Mouse (Mus musculus) heart, postnatal 36 days (tissue): ENCODE measurements around the gene Myo1d. TPM values are rescaled to one million over a fixed set of nuclear protein-coding genes. Genes with fewer than 3 reads are reported as not detected.
A peak's percentile ranks its signal among the peaks of the same experiment; 100 is the strongest.

Experiments
- DNase-seq, 2 experiments: peaks; one replicate each; pipeline ENCODE4 v3.0.0; 2021 to 2022
- intact Hi-C: fragments of 180-260 bp; cut with DNase I; formaldehyde crosslinking; loops from one replicate; pipeline ENCODE4 v1.15.1; 2025
- total RNA-seq, 2 experiments: library from RNA; stranded (reverse); gene quantifications; 2 replicates each; pipeline ENCODE4 v1.2.3; 2021

Myo1d gene
- total RNA-seq, 2 experiments from 2014 or later: 9.4 to 10.2 TPM

DNA sequence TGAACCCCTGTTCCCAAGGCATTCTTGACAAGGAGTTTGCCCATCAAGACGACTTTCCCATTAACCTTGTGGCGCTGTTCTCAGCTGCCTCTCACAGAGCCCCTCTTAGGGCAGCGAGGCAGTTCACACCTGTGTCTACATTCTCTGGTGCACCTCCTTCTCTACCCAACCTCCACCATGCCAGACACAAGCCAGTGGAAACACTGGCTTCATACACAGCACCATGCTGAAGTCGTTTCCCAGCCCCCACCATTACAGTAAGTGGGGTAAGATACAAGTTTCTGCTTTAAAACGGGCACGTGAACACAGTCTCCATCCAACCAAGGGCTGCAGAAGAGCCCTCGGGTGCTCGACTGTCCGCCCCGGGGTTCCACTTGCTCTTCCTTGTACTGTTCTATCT, 269.7 kb downstream of the Myo1d start:
- DNase-seq: no peak
- intact Hi-C loops: no loop called here

DNA sequence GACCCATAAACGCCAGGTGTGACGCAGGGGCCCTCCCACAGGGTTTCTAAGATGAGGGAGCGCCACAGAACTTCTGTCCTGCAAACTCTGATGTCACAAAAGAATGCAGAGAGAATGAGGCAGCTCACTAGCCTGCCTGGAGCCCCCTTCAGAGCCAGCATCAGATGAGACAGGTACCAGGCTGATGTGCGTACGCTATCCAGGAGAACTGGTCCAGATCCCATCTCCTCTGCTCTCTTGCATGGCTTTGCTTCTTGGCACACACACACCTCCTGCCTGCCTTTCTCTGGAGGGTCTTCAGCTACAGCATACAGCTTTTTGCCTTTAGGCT, 270.7 kb downstream of the Myo1d start:
- intact Hi-C loops: no loop called here
- no peak for DNase-seq

DNA sequence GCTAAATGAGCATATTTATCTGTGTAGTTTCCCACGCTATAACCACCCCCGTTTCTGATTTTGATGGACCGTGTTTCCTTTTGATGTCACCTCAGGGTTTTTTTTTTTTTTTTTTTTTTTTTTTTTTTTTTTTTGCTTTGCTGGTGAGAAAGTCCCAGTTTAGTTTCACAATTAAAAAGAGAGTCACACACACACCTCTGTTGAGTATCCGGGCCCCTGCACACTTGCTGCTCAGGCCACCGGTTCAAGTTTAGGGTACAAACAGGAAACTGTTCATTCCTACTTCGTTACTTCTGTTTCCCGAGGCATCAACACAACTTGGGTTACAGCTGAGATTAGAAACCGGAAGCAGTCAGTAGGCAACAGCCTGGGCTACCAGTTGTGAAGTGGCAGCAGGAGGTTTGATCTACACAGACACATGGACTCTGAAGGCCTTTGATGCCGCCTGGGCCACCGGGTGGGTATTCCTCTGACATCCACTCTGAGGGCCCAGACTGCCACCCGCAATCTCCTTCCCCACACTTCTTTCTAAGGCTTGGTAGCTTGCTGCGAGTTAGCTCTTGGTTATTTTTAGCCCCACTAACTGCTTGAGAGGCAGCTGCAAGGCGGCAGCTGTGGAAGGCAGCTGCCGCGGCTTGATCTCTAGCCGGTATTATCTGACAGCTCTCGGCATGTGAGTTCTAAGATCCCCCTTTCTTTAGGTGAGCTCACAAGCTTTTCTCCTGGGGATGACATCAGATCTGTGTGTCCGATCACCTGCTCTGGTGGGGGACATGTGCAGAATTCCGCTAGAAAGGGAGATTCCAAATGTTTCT, 271.3 kb downstream of the Myo1d start:
- DNase-seq: peak; percentile 32 to 34
- intact Hi-C loops: no loop called here

DNA sequence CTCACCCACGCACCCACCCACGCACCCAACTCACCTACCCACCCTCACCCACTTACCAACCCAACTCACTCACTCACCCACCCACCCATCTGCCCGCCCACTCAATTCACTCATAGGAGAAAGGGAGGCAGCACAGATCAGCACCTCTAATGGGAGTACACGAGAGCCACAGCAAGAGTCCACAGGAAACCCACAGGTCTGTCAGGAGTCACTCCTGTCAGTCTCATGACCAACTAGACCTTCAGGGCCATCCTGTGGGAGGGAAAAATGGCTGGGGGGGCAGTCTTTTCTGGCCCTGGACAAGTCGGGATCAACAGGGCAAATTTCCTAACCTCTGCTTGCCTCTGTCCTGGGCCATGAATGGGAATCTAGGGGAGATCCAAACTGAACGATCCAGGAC, 272.0 kb downstream of the Myo1d start:
- intact Hi-C loops: no loop called here
- no peak for DNase-seq

DNA sequence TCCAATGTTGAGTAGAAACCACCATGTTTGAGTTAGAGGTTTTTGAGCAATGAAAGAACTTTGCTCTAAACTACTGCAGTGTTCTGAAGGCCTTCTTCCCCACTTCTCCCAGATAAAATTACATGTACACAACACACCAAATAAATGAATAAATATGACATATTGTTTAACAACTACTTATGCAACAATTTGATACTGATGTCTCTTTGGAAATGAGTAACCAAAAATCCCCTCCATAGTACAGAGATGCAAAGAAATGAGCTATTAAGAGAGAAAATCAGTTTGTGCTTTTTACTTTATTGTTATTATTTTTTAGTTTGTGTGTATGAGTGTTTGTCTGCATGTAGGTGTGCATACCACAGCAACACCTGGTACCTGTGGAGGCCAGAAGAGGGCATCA, 273.3 kb downstream of the Myo1d start:
- DNase-seq: no peak
- intact Hi-C loops: no loop called here

DNA sequence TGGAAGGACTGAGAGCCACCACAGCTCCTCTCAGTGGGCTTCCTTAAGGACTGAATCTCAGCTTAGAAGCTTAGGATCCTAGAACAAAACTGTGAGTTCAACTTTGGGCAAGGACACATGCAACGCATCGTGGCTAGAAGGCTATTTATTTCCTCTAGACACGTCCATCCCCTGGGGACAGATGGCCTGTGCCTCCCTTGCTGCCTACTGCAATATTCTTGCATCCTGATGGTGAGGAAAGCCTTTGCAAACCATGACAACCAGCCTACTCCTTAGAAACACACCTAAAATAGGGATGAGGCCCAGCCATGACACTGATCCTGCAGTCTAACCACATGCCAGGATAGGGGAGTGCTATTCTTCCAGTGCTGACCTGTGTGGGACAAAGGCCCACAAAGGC, 274.2 kb downstream of the Myo1d start:
- DNase-seq: no peak
- intact Hi-C loops: no loop called here

DNA sequence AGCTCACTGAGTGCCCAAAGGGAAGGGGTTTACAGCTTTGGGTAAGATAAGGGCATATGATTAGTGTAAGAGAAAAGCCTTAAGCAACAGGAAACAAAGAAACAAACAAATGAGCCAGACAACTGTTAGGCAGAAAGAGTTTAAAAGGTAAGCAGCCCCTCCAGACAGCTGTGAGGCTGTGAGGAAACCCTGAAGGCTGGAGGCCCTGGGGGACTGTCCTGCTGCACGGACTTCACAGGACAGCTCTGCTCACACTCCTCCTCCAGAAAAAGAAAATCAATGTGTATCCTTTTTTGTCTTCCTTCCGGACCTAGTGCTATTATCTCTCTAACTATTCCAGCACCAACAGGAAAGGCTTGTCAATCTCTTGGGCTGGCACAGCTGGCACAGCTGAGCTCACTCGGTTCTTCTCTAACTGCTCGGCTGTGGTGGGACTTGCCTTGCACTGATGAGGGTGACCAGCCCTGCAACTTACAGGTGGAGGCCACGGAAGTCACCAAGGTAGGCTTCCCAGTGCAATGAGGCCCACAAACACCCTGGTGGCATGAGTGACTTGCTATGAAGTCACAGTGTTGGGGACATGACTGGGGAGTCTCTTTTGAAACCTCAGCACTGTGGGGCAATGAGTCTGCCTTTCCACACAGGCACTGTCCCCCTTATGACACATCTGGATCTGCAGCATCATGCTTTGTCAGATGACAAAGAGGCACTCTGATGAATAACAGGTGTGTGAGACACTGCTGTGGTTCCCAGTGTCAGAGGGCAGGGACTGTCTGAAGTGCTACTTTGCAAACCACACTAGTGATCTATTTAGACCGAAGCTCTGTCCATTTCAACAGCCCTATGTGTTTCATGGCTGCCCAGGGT, 275.1 kb downstream of the Myo1d start:
- intact Hi-C loops: no loop called here
- DNase-seq: no peak

DNA sequence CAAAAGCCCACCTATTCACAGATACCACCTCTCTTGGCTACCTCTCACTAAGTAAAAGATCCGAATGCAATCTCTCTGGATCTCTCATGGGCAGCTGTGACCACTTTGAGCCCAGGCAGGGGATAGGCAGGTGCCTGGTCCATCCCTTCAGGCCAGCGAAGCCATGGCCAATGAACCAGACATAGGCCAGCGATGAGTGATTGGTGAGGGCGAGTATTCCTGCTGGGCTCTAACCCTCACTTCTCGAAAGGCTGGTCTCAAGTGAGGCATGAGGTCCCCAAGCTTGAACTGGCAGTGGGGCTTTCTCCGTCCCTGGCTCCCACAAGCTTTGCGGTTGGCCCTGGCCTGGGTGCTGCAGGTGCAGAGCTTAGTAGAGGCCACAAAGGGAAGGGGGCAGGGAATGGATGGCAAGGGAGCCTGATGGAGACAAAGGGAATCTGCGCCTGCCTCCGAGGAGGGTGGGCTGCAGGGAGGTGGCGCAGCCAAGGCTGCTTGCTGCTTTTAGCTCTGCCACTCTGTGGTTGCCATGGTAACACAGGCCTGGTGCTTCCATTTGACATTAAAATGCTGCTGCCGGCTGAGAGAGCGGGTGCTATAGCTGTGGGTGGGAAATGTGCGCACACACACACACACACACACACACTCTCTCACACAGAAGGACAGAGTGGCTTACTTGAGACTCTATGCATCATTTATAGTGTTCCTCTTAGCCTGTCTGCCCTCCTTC, 275.9 kb downstream of the Myo1d start:
- intact Hi-C loops: no loop called here

DNA sequence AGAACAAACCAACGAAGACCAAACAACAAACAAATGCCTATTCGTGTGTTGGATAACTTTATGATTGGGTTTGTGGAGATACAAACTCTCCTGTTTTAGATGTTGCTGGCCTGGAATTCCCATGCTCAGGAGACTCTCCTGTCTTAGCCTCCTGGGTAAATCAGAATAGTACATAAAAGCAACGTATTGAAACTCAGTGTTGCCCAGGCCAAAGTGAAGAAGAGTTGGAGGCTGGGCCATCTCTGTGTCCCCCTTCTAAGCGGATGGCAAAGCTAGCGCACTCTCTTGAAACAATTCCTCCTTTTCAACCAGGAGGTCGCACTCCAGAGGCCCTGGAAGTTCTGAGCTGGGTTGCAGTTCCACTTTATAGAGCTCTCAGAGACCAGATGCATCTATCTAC, 276.5 kb downstream of the Myo1d start:
- intact Hi-C loops: no loop called here
- no peak for DNase-seq

More for the DNA sequence above, 275.9 kb downstream of the Myo1d start:
- DNase-seq: no peak

DNA sequence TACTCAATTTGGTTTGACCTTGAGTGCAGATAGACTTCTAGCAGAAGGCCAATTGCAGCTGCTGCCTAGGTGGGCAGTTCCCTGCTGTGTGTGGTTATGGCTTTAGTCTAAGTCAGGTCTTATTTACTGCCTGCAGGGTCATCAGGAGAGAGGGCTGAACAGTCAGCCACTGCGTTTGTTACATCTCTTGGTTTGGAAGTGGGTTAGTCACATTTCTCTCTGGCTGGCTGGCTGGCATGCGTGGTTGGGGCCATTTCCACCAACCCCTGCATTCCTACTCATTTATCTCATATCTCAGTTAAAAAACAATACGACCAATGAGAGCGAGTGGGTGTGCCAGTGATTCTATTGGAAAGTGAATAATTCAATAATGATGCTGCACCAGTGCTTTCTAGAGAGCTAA, 280.3 kb downstream of the Myo1d start:
- DNase-seq: no peak
- intact Hi-C loops: no loop called here

DNA sequence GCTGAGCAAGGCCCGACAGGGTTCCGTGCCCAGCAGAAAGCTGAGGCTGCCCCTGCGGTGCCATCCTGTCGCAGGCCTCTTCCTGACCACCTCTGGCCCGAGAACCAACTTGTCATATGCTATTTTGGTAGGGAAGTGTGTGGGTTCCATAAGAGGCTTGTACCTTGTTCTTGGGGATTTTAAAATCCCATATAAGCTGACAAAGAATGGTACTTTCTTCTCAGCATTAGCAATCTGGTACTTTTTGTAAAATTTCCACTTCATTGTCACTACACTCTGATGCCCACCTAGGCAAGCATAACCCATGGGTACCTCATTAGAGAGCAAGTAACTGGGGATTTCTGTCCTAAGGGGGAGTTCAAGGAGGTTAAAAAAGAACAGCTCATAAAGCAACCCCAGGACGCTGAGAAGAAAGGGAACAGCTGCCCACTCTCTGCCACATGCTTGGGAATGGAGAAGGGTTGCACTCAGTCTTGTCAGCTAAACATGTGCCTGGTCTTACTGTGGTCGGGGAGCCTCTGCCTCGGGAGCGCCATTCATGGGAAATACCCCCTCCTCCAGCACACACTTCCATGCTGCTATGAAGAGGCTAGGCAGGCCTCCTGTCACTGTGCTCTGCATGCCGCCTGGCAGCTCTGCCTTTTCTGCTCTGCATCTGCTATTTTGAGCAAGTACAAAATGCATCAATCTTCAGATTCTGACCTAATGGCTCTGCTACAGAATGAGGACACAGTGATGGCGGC, 281.3 kb downstream of the Myo1d start:
- intact Hi-C loops: no loop called here
- DNase-seq: no peak

DNA sequence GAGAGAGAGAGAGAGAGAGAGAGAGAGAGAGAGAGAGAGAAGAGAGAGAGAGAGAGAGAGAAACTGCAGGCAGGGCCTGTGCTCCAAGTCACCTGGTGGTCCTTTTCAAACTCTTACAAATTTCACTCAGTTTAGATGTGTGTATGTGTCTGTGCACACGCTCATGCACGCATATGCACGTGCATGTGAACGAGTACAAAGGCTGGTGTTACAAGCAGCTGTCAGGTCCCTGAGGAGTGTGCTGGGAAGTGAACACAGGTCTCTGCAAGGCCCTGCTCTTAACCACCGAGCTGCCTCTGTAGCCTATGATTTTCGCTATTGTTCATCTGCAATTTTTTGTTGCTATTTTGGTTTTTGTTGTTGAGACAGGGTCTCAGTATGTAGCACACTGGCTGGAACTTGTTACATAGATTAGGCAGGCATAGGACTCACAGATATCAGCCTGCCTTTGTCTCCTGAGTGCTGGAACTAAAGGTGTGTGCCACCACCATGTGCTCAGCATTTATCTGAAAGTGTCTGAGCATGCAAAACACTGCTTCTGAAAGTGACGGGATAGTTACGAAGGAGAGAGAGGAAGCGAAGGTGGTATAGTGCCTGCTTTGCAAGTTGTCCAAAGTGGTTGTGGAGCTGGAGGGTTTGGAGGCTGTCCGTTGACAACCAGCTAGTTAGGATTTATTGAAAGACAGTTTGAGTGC, 282.5 kb downstream of the Myo1d start:
- intact Hi-C loops: no loop called here
- DNase-seq: no peak

DNA sequence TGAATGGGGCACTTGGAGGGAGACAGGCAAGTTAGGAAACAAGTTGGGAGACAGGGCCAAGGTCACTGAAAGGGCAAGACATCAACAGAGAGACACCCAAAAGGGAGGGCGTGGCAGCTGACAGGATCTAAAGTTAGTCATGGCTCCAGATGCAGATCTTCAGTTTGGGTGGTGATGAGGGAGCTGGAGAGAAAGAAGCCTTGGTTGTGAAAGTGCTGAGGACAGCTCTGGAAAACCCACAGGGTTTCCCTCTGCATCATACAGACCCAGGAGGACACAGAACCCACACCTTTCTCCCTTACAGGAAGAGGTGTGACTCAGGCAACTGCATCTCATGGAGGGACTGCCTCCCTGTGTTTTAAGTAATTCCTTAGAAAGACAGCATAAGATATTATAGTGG, 283.2 kb downstream of the Myo1d start:
- DNase-seq: no peak
- intact Hi-C loops: no loop called here

DNA sequence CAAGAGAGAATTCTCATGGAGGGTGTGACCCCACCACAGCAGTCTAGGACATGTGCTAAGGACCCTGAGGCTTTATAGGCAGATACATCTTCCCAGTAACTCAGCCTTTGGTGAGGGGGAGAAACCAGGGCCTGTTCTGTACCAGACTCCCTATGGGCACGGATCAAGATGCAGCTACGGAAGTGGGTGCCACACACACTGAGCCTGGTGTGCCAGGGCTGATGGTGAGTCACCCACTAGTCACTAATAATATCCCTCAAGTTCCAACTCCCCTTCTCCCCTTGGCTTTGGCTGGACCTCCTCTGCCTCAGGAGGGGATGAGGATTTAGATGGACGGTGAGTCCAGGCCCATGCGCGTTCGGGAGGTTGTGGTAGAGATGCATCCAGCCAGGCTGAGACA, 283.9 kb downstream of the Myo1d start:
- no peak for DNase-seq
- intact Hi-C loops: no loop called here

DNA sequence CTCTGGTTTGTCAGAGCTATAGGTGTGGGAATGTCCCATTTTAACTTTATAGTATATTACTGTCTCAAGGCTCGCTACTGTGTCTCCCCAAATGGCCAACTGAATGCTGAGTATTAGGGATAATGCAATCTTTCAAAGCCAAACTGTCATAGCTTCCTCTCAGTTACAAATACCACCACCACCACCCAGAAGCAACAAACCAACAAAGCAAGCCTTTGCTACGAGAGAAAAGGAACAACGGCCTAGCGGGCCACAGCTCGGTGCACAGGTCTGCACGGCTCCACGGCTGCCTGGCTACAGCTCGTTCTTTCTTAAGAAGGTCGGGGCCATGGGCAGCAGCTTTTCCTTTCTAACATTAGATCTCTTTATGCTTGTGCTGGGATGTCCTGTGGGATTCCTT, 285.0 kb downstream of the Myo1d start:
- no peak for DNase-seq
- intact Hi-C loops: no loop called here

DNA sequence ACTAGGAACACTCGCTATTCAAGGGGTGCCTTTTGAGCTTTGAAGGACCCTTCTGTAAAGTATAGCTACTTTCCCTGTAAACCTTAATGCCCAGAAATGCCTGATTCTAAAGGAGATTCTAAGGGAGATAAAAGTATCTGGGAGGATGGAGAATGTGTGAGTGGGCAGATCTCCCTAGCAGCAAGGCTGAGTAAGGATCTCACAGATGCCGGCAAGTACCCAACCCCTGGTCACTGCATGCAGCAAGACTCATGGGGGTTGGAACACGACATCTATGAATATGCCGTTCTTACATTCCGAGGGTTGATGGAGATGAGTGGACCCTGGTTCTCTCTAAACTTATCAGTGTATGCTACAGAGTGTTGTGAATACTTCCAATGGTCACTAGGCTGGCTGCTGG, 286.6 kb downstream of the Myo1d start:
- intact Hi-C loops: no loop called here
- no peak for DNase-seq

DNA sequence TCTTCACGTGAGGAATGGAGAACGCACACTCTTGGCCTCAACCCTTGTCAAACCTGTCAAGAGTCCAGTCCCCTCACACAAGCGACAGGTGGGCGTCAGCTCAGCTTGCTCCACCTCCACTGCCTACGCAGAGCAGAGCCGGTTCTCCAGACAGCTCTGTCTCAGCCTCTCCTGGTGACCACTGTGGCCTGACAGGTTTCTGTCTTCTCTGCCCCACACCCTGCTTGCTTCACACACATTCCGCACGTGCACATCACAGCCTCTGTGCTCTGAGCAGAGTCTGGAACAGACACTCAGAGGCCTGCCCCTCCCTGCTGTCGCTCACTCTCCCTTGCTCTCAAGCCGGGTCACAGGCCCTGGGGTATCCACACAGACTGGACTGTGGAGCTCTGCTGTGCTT, 289.0 kb downstream of the Myo1d start:
- DNase-seq: no peak
- intact Hi-C loops: no loop called here

DNA sequence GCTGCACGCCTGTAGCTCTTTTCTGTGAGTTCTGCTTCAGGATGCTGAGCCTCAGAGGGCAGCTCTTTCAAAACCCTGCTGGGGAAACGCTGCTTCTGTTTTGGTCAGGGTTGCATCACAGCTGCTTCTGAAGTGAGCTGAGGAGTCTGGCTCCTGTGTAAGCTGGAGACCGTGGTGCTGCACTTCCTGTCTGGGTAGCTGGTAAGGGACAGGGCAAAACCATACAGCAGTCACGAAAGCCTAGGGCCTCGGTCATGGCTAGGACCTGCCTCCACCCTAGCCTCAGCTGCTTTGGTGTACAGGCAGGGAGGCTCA, 290.0 kb downstream of the Myo1d start:
- no peak for DNase-seq
- intact Hi-C loops: no loop called here

DNA sequence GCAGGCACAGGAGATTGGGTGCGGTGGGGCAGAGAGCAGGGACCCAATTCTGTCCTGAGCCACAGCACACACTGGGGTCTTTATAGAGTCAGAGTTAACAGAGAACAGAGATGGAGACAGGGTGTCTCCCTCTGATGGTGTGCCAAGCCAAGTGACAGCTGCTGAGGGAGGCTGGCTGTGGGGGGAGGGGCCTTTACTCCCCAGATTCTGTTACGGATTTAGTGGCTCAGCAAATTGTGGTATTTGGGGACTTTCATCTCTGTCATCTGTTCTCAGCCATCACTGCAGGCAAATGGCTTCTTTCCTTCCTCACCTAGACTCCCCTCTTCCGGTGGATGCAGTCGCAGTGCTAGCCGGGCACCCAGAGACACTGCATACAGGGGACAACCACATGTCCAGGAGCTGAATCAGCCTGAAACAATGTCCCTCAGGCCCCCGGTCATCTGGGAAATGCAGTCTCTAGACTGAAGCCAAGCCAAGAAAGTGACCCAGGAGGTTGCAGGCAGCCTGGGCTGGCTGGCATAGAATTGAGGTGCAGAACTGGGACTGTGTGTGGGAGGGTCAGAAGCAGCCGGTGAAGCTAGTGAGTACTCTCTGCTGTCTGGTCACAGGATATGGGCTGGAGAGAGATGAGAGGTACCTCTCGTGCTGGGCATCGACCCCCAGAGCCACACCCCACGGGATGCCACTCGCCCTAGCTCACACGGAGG, 290.5 kb downstream of the Myo1d start:
- intact Hi-C loops: no loop called here
- DNase-seq: no peak
